Mouse (Mus musculus) heart, adult 2 months (tissue): ENCODE measurements around the gene Rb1.

Source experiments
- CTCF ChIP-seq: fragments of 200-600 bp; IDR thresholded peaks from 2 replicates; pipeline ENCODE4 v1.8.1; 2022; ENCODE audit warnings: antibody characterized with exemption, mild to moderate bottlenecking, moderate library complexity
- EP300 ChIP-seq: fragments of 200-500 bp; IDR thresholded peaks from 2 replicates; pipeline ENCODE4 v1.6.1; 2011; ENCODE audit warnings: low read depth, low read length, control low read depth; ENCODE audit not compliant: insufficient read depth

DNA sequence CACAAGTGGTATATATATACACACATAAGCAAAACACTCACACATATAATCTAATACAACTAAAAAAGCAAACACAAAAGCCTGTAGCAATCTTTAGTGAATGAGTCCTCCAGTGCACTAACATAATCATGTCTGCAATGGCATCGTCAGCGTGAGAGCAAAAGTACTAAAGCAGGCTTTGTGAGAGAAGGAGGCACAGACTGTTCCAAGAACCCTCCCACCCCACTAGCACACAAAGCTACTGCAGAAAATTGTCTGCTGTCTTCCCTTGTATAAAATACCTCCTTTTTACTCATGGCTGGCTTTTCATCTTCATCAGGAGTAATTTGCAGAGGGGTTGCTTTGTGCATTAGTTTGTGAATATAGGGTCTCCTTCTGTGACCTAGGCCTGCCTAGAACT is 73.3 kb downstream of the Rb1 start:
- TF ChIP-seq CTCF: no peak
- TF ChIP-seq EP300: no peak
